Mouse (Mus musculus) embryonic facial prominence, embryonic 10.5 days (tissue): Measurements from ENCODE around the gene Fam181a. TPM values are rescaled to one million over a fixed set of nuclear protein-coding genes. Genes with fewer than 3 reads are reported as not detected.

Experiments used
- polyA plus RNA-seq: library from polyadenylated mRNA; unstranded; fragments of >200 nt; fragmentation: Nextera tagmentation; extraction: Ambion mirVana; gene quantifications from 2 replicates; pipeline ENCODE4 v1.2.1, GENCODE M21; 2016

The Fam181a gene
- polyA plus RNA-seq, 1 experiment from 2014 or later, result 3.6 TPM

Other genes starting within 250 kb of the Fam181a start
- 0.44 and 0.52 TPM in 2 replicates for gene Prima1, start 68.8 kb upstream of the Fam181a start, polyA plus RNA-seq
- 0.51 and 0.75 TPM in 2 replicates for gene Asb2, start 45.0 kb downstream of the Fam181a start, polyA plus RNA-seq
- gene Otub2, start 77.7 kb downstream of the Fam181a start, polyA plus RNA-seq, result 8.7 and 12.2 TPM in 2 replicates
- gene 9330161L09Rik, start 96.8 kb downstream of the Fam181a start, polyA plus RNA-seq, result 0.35 and 0.60 TPM in 2 replicates
- gene Ddx24, start 114.9 kb downstream of the Fam181a start, polyA plus RNA-seq, result 97.1 and 106 TPM in 2 replicates
- gene Ifi27, start 123.2 kb downstream of the Fam181a start, polyA plus RNA-seq, result 1.2 and 1.7 TPM in 2 replicates
- 0.38 and 0.86 TPM in 2 replicates for gene Ifi27l2a, start 132.7 kb downstream of the Fam181a start, polyA plus RNA-seq
- gene Ifi27l2b, start 146.2 kb downstream of the Fam181a start, polyA plus RNA-seq, result not detected in 2 replicates
- 1.7 and 2.1 TPM in 2 replicates for gene Ppp4r4, start 221.3 kb downstream of the Fam181a start, polyA plus RNA-seq